Mouse (Mus musculus): ENCODE measurements around the gene Tmem14c.

DNA sequence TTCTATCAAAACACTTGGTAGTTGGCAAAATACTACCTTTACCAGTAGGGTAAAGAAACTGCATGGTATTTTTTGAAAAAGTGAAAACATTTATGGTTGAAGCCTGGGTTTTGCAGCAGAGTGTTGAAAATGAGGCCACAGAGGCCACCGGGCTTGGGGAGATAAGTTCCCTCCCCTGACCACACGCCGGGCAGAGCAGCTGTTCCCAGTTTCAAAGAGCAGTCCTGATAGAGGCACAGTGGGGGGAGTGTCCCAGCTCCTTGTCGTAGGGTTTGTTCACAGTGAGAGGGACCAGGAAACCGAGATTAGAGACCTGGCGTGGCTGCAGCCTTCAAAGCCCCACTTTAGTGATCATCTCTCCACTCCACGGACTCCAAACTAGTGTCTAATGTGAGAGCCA lies 4.4 kb downstream of the Tmem14c start:
- TF ChIP-seq CTCF (IDR thresholded peaks at IDR 0.05) (no peak), POLR2A (IDR thresholded peaks at IDR 0.05; ENCODE audit: insufficient read depth, low read depth, low read length) (no peak)
